In the genomic region with DNA sequence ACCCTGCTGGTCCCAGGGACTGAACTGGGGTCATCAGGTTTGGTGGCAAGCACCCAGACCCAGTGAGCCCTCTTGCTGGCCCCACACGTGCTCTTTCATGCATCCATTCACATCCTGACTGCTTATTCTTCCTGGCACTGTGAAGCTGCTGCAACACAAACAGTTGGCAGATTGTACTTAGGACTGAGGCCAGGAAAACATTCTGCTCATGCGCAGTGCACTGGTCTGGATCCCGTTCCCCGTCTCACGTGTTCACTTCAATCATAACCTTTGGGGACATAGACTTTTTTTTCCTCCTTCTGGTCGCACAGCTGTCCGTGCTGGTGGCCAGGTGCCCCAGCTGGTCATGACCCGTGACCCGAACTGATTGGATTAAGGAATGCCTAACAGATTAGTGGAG, we compare ENCODE assay signal across 12 mouse cellular contexts. TPM values are rescaled to one million over a fixed set of nuclear protein-coding genes. Genes with fewer than 3 reads are reported as not detected.
DNase-seq lines count a peak whose midpoint lies in the region; ATAC-seq and TF ChIP-seq lines count a peak whose summit lies in the region.
"Had no signal": no experiment of that assay in that cellular context is flagged by ENCODE, and none has a peak within 500 bp of the region (broad histone marks: within the 10 kb centered on the region; RNA-seq: fewer than 3 reads in every experiment).

No protein-coding gene starts in this region.

- H3K4me1 ChIP-seq in forebrain, embryonic 16.5 days (replicated peaks; ENCODE audit: control insufficient read depth, insufficient read depth, low read length) = 0 out of 2 replicates have a peak, but pooled peaks cover 5% of the 10 kb centered on the region
- H3K4me1 ChIP-seq in liver, postnatal 0 days (ENCODE audit: insufficient read depth) = peaks cover 9% of the 10 kb centered on the region; the same call in 1 of the 2 replicates

- TF ChIP-seq CTCF in layer of hippocampus, adult 2 months (conservative IDR thresholded peaks at IDR 0.05) = no peak
- no peak for TF ChIP-seq CTCF in liver, postnatal 0 days (IDR thresholded peaks at IDR 0.05; ENCODE audit: low read depth)

- H3K4me3 ChIP-seq in layer of hippocampus, adult 2 months = peak overlapping the region; percentile 20
- no peak overlapping the region for H3K4me3 ChIP-seq in forebrain, embryonic 16.5 days (replicated peaks; ENCODE audit: low read length)
- H3K4me3 ChIP-seq in liver, postnatal 0 days (ENCODE audit: low read depth, low read length) = no peak overlapping the region

- H3K9ac ChIP-seq in forebrain, embryonic 16.5 days (replicated peaks; ENCODE audit: low read depth, low read length) = no peak overlapping the region
- no peak overlapping the region for H3K9ac ChIP-seq in liver, postnatal 0 days (replicated peaks)

- H3K36me3 ChIP-seq in forebrain, embryonic 16.5 days (ENCODE audit: control insufficient read depth, insufficient read depth) = no peaks in the 10 kb centered on the region
- no peaks in the 10 kb centered on the region for H3K36me3 ChIP-seq in liver, postnatal 0 days (replicated peaks; ENCODE audit: insufficient read depth, low read length)

- DNase-seq in cerebellum, postnatal 25 days = peak; percentile 32 to 51
- DNase-seq in cerebellum, adult 9-11 months = no peak
- peak in 1 of 2 experiments; percentile 43 for DNase-seq in layer of hippocampus, adult 2 months (ENCODE audit: low spot score in 2 of 2)
- DNase-seq in layer of hippocampus, adult 9-11 months = no peak
- DNase-seq in liver, postnatal 0 days = no peak
- DNase-seq in thymus, postnatal 10 days (ENCODE audit: low spot score in 2 of 2) = no peak
- DNase-seq in frontal cortex, adult 2 months (ENCODE audit: extremely low spot score in 1 of 2, low spot score in 1 of 2) = no peak
- DNase-seq: B cell, adult 2 months; lung, adult 18-20 months; spleen, adult 18-20 months had no signal

- TF ChIP-seq EP300 in liver, postnatal 0 days (IDR thresholded peaks at IDR 0.05; ENCODE audit: low read depth) = no peak

- ATAC-seq in forebrain, embryonic 16.5 days = no peak
- peak; percentile 60 for ATAC-seq in liver, postnatal 0 days

- H3K9me3 ChIP-seq in forebrain, embryonic 16.5 days (ENCODE audit: control insufficient read depth, low read length) = no peaks in the 10 kb centered on the region
- no peaks in the 10 kb centered on the region for H3K9me3 ChIP-seq in liver, postnatal 0 days (ENCODE audit: low read length)

- H3K4me2 ChIP-seq in forebrain, embryonic 16.5 days (ENCODE audit: low read length) = peak overlapping the region; percentile 39
- no peak overlapping the region for H3K4me2 ChIP-seq in liver, postnatal 0 days (ENCODE audit: low read depth, low read length)
- H3K4me2 ChIP-seq: midbrain, embryonic 11.5 days had no signal

- H3K27ac ChIP-seq in layer of hippocampus, adult 2 months = no peak overlapping the region
- H3K27ac ChIP-seq in forebrain, embryonic 16.5 days (ENCODE audit: low read length) = no peak overlapping the region
- H3K27ac ChIP-seq in liver, postnatal 0 days (ENCODE audit: low read depth) = no peak overlapping the region

- no peaks in the 10 kb centered on the region for H3K27me3 ChIP-seq in forebrain, embryonic 16.5 days (replicated peaks; ENCODE audit: control insufficient read depth, insufficient read depth, low read length)
- no peaks in the 10 kb centered on the region for H3K27me3 ChIP-seq in liver, postnatal 0 days (ENCODE audit: insufficient read depth, low read length)

- WGBS in forebrain, embryonic 16.5 days = 39% methylated on average over 9 of the region's 9 CpGs
- WGBS in liver, postnatal 0 days (ENCODE audit: insufficient replicate concordance) = 66% methylated on average over 9 of the region's 9 CpGs

RNA-seq across cellular contexts. Expression of a gene that starts 19.7 kb away (rescaled TPM):
- total RNA-seq in layer of hippocampus, adult 2 months (2021) = 10 to 100 TPM; 34.5 to 35.1 TPM
- polyA plus RNA-seq in forebrain, embryonic 16.5 days (2015; fragmentation: Nextera tagmentation; extraction: Ambion mirVana) = 33.4 and 38.3 TPM in 2 replicates
- polyA plus RNA-seq in liver, postnatal 0 days (2015; fragmentation: Nextera tagmentation; extraction: Ambion mirVana) = 105 and 109 TPM in 2 replicates
- polyA plus RNA-seq in frontal cortex, adult 2 months (2012; rRNA removed) = 34.1 and 37.7 TPM in 2 replicates

RNA-seq across cellular contexts. Expression of a gene that starts 28.6 kb away (rescaled TPM):
- total RNA-seq in layer of hippocampus, adult 2 months (2021) = not detected
- 0.39 and 0.46 TPM in 2 replicates for polyA plus RNA-seq in forebrain, embryonic 16.5 days (2015; fragmentation: Nextera tagmentation; extraction: Ambion mirVana)
- polyA plus RNA-seq in liver, postnatal 0 days (2015; fragmentation: Nextera tagmentation; extraction: Ambion mirVana) = 0.17 and 0.18 TPM in 2 replicates
- 0.22 and 0.40 TPM in 2 replicates for polyA plus RNA-seq in frontal cortex, adult 2 months (2012; rRNA removed)

RNA-seq across cellular contexts. Expression of a gene that starts 29.4 kb away (rescaled TPM):
- total RNA-seq in layer of hippocampus, adult 2 months (2021) = 100 to 1,000 TPM; 713 to 818 TPM
- polyA plus RNA-seq in forebrain, embryonic 16.5 days (2015; fragmentation: Nextera tagmentation; extraction: Ambion mirVana) = 1,295 and 1,372 TPM in 2 replicates
- 369 and 531 TPM in 2 replicates for polyA plus RNA-seq in liver, postnatal 0 days (2015; fragmentation: Nextera tagmentation; extraction: Ambion mirVana)
- 699 and 744 TPM in 2 replicates for polyA plus RNA-seq in frontal cortex, adult 2 months (2012; rRNA removed)

Comparison
In these comparisons a context has a peak if more than half of its experiments do, and no peak if none do; other contexts are left out.
1. DNase-seq: peak in cerebellum, postnatal 25 days (2 of 2); none in cerebellum, adult 9-11 months (single experiment), layer of hippocampus, adult 9-11 months (single experiment), liver, postnatal 0 days (single experiment), thymus, postnatal 10 days (0 of 2) and frontal cortex, adult 2 months (0 of 2).